Mouse (Mus musculus) left cerebral cortex, postnatal 14 days (tissue): ENCODE results near the gene Dcaf8. TPM values are rescaled to one million over a fixed set of nuclear protein-coding genes. Genes with fewer than 3 reads are reported as not detected.

ENCODE experiments used
- DNase-seq, 2 experiments: peaks; one replicate each; pipeline ENCODE4 v3.0.0; 2021 to 2022; ENCODE audit warnings: low spot score in 2 of 2, mixed read lengths in 1 of 2
- intact Hi-C: fragments of 180-260 bp; cut with DNase I; formaldehyde crosslinking; loops from one replicate; pipeline ENCODE4 v1.15.1; 2025
- long read RNA-seq, 2 experiments: library from polyadenylated mRNA; stranded (forward); transcript quantifications; one replicate each; pipeline ENCODE4 v2.0.0; 2021
- total RNA-seq, 2 experiments: library from RNA; stranded (reverse); gene quantifications; 2 replicates each; pipeline ENCODE4 v1.2.3; 2021

The Dcaf8 gene
- 100 to 1,000 TPM; 101 to 109 TPM for total RNA-seq
- long read RNA-seq, experiment 1, full-length matches to known transcripts: 129 of 151 reads
- long read RNA-seq, experiment 1, partial matches to known transcripts: 13 of 151 reads
- long read RNA-seq, experiment 1, other reads (novel, unspliced or antisense): 9 of 151 reads
- long read RNA-seq, experiment 2, full-length matches to known transcripts: 138 of 162 reads
- long read RNA-seq, experiment 2, partial matches to known transcripts: 10 of 162 reads
- long read RNA-seq, experiment 2, other reads (novel, unspliced or antisense): 14 of 162 reads

- intact Hi-C loops: loop anchor here (5.0 kb wide), 2 partner anchors 69 to 164 kb away; partner anchors contain the start of gene Casq1
- DNase-seq: peak; percentile 95
These were observed at the start of gene Dcaf8 for GRCm38 (mm10) chr1:172147835-172148278. TSS of gene Dcaf8 (plus strand) at chr1:172148084.

DNA sequence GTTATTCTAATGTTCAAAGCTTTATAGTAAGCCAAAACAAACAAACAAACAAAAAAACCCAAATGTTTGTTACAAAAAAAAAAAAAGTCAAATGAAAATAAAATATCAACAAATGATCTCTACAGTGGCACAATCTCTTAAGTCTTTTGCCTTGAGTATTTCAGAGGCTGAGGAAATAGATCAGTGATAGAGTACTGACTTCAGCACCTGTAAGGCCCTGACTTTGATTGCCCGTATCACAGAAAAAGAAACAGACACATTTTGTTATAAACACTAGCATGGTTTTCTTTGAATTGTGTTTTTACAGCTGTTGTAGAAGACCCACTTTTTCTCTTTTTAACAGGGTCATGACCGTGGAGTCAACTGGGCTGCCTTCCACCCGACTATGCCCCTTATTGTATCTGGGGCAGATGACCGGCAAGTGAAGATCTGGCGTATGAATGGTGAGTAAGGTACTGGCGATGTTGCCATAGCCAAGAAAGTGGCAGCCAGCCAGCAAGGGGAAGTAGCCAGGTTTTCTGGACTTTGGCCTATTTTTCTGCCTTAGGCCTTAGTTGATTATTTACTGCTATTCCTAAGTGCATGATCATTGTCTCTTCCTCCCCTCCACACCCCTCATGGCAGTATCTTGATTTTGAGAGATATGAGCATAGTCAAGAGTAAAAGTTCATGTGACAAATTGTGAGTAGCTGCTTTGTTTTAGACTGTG lies 48.4 kb upstream of the Dcaf8 start:
- DNase-seq: no peak
- intact Hi-C loops: no loop called here

DNA sequence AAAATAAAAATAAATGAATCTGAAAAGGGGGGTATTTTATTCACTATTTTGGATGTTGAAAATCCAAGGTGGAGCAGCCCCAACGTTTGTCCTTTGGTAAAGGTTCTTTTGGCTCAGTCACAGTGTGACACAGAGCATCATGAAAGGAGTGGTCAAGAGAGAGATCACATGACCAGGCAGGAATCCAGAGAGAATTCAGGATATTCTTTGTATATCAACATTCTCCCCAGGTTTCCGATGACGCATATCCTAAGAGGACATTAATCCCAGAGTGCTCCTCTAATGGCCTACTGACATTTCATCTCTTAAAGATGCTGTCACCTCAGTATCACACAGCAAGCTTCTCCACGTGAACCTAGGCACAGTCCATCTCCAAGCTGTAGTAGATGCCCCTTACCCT lies 44.3 kb upstream of the Dcaf8 start:
- DNase-seq: no peak
- intact Hi-C loops: no loop called here

GRCm38 (mm10) chr1:172105101-172105500 lies 42.8 kb upstream of the Dcaf8 start:
- no peak for DNase-seq
- intact Hi-C loops: no loop called here

GRCm38 (mm10) chr1:172107777-172108477 lies 40.0 kb upstream of the Dcaf8 start:
- no peak for DNase-seq
- intact Hi-C loops: no loop called here

- intact Hi-C loops: no loop called here
- DNase-seq: peak in 1 of 2 experiments; percentile 34
These were observed 30.9 kb upstream of the Dcaf8 start for GRCm38 (mm10) chr1:172116948-172117347.

GRCm38 (mm10) chr1:172119100-172119499 lies 28.8 kb upstream of the Dcaf8 start:
- DNase-seq: no peak
- intact Hi-C loops: loop anchor here (2.0 kb wide), 1 partner anchor 192 kb away; no protein-coding TSS in a partner anchor

GRCm38 (mm10) chr1:172119720-172120119 lies 28.2 kb upstream of the Dcaf8 start:
- DNase-seq: peak; percentile 52 to 73
- intact Hi-C loops: loop anchor here (2.0 kb wide), 1 partner anchor 191 kb away; no protein-coding TSS in a partner anchor

- DNase-seq: no peak
These were observed 25.2 kb upstream of the Dcaf8 start for GRCm38 (mm10) chr1:172122671-172123070.

GRCm38 (mm10) chr1:172124572-172124971 lies 23.3 kb upstream of the Dcaf8 start:
- intact Hi-C loops: no loop called here
- no peak for DNase-seq

More at GRCm38 (mm10) chr1:172122671-172123070, 25.2 kb upstream of the Dcaf8 start:
- intact Hi-C loops: no loop called here

GRCm38 (mm10) chr1:172126376-172127347 lies 21.2 kb upstream of the Dcaf8 start, which contains the start of gene Pex19:
TSS of gene Pex19 (plus strand) at chr1:172126755.
- intact Hi-C loops: no loop called here
- peak; percentile 69 to 82 for DNase-seq

DNA sequence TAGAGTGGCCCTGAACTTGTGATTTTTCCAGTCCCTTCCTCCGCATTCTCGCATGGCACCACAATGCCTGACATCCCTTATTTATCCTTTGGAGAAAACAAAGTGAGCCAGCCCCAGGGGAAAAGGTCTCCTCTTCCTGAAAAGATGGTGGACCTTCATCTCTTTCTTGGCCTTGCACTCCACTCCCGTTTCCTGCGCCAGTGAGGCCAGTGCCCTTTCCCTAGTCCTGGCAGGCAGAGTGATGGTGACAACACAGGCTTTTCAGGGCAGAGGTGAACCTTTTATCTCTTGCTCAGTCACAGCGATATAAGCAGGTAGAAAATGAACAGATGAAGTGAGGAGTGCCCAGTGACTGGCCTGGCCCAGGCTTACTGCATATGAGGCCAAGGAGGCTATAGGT lies 20.4 kb upstream of the Dcaf8 start:
- DNase-seq: no peak
- intact Hi-C loops: no loop called here

DNA sequence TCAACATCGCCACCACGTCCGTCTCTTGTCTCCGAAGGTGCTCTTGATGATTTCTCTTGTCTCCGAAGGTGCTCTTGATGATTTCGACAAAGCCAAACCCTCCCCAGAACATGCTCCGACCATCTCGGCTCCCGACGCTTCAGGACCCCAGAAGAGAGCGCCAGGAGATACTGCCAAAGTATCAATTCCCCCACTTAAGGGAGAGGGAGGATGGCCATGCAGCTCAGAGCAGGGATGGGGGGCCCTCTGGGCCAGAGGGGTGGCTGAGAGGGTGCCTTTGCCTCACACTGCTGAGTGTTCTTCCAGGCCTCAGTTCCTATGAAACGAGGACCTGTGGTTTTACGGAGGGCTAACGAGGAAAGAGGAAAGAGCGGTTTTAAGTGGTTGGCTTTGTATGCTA lies 19.3 kb upstream of the Dcaf8 start:
- intact Hi-C loops: no loop called here
- DNase-seq: no peak

- intact Hi-C loops: no loop called here
- DNase-seq: peak; percentile 49 to 66
These were observed 18.8 kb upstream of the Dcaf8 start for GRCm38 (mm10) chr1:172129108-172129507.

- no peak for DNase-seq
- intact Hi-C loops: no loop called here
These were observed 18.1 kb upstream of the Dcaf8 start for GRCm38 (mm10) chr1:172129780-172130179.

DNA sequence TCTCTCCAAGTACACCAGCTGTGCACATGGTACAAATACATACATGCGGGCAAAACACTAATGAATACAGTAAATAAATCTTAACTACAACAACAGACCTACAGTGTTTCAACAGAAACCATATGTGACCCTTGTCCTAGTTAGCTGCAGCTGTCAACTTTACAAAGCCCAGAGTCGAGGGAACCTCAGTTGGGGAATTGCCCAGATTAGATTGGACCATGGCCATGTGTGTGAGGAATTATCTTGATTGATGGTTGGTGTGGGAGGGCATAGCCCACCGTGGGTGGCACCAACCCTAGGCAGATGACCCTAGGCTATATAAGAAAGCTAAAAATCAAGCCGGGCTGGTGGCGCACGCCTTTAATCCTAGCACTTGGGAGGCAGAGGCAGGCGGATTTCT lies 15.6 kb upstream of the Dcaf8 start:
- intact Hi-C loops: no loop called here
- no peak for DNase-seq

- intact Hi-C loops: no loop called here
- no peak for DNase-seq
These were observed 14.3 kb upstream of the Dcaf8 start for GRCm38 (mm10) chr1:172133535-172133934.

DNA sequence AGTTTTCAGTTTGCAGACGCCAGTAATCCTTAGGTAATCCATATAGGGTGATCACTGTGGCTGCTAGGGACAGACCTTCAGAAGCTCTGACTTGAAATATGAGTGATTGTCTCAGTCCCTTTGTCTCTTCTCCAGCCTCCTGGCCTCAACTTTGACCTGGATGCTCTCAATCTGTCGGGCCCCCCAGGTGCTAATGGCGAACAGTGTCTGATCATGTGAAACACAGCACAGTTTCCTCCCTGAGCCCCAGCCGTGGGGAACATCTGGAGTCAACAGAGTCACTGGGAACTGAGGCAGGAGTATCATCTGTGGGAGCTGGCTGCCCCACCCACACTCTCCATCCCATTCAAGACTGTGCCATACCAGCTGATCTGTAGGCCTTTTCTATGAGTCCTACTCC lies 13.8 kb upstream of the Dcaf8 start:
- no peak for DNase-seq
- intact Hi-C loops: no loop called here

- DNase-seq: no peak
- intact Hi-C loops: no loop called here
These were observed 7.7 kb upstream of the Dcaf8 start for GRCm38 (mm10) chr1:172140160-172140559.
